Mouse (Mus musculus): Measurements from ENCODE around the gene Fpr-rs3.

Fpr-rs3 gene

GRCm38 (mm10) chr17:20624777-20625176 lies at the start of gene Fpr-rs3:
Gene Fpr-rs3 (minus strand): TSS chr17:20624877.
- no peak for DNase-seq

GRCm38 (mm10) chr17:20596323-20596722 lies 28.4 kb downstream of the Fpr-rs3 start, which contains the start of gene Vmn2r110:
Gene Vmn2r110 (minus strand): TSS chr17:20596423.
- DNase-seq = no peak
